Mouse (Mus musculus) cortical plate, adult 2 months (tissue): ENCODE data around the gene Slc9a5. TPM values are rescaled to one million over a fixed set of nuclear protein-coding genes. Genes with fewer than 3 reads are reported as not detected.

Experiments
- H3K27ac ChIP-seq: fragments of 200-500 bp; 2 replicates; pipeline ENCODE4 v1.5.1; 2012; ENCODE audit warnings: low read length, control low read depth, inconsistent platforms; ENCODE audit not compliant: insufficient read depth
- H3K4me1 ChIP-seq: fragments of 200-500 bp; 2 replicates; pipeline ENCODE4 v1.6.1; 2011; ENCODE audit warnings: low read length; ENCODE audit not compliant: control insufficient read depth, insufficient read depth
- H3K4me3 ChIP-seq: fragments of 200-500 bp; 2 replicates; pipeline ENCODE4 v1.5.1; 2011; ENCODE audit warnings: mild to moderate bottlenecking, low read length, control low read depth; ENCODE audit not compliant: insufficient read depth
- CTCF ChIP-seq: fragments of 200-500 bp; IDR thresholded peaks from 2 replicates; pipeline ENCODE4 v1.5.1; 2011; ENCODE audit warnings: mild to moderate bottlenecking, control low read depth, low read length; ENCODE audit not compliant: insufficient read depth; ENCODE audit errors: extremely low read depth
- POLR2A ChIP-seq: fragments of 200-500 bp; IDR thresholded peaks from 2 replicates; pipeline ENCODE4 v1.6.1; 2011; ENCODE audit warnings: mild to moderate bottlenecking, low read length, control low read depth; ENCODE audit not compliant: insufficient read depth; ENCODE audit errors: extremely low read depth
- polyA plus RNA-seq: library from polyadenylated mRNA; depleted of rRNA; stranded (reverse); fragments of >200 nt; gene quantifications from 2 replicates; pipeline ENCODE4 v1.2.3, GENCODE M21; 2012

Gene Slc9a5
- polyA plus RNA-seq, 1 experiment: 33.7 TPM

- TF ChIP-seq POLR2A (no peak), CTCF (no peak)
- Histone ChIP-seq H3K4me3 (no peak overlapping the region), H3K4me1 (peaks cover 8% of the 10 kb centered on the region; the same call in 1 of the 2 replicates), H3K27ac (no peak overlapping the region)
Observed at GRCm38 (mm10) chr8:105323183-105323582, 25.5 kb upstream of the Slc9a5 start.

DNA sequence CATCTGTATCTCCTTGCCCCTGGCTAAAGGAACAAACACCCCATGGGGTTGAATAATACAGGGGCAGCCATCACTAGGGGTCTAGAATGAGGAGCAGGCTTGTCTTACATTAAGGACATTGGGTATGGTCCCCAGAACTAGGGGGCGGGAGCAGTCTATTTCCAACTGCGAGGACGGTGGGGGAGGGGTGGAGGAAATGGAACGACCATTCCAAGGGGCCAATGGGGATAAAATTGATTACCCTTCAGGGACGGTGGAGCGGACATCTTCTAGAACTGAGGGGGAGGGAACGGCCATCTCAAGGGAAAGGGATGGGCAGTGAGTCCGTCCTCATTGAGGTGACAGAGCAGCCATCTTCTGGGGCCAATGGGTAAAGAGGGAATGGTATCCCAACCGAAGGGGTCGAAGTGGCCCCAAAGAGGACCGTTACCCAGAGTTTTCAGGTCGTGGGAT lies 23.0 kb upstream of the Slc9a5 start:
- H3K27ac ChIP-seq: no peak overlapping the region
- H3K4me3 ChIP-seq: peak overlapping the region; percentile 69
- H3K4me1 ChIP-seq: peaks cover 7% of the 10 kb centered on the region; the same call in 1 of the 2 replicates
- TF ChIP-seq CTCF (no peak), POLR2A (no peak)

- 0 out of 2 replicates have a peak, but pooled peaks have one; percentile 18 for TF ChIP-seq CTCF
- TF ChIP-seq POLR2A: peak; percentile 99
- Histone ChIP-seq H3K27ac (no peak within 1 kb of the TSS), H3K4me1 (peaks cover 7% of the 10 kb centered on the region; the same call in 1 of the 2 replicates), H3K4me3 (peak within 1 kb of the TSS; percentile 69)
Observed at GRCm38 (mm10) chr8:105326141-105326672, 22.4 kb upstream of the Slc9a5 start, which contains the start of the genes Lrrc29 and Tmem208. Gene Lrrc29 (minus strand): TSS chr8:105326278. Gene Tmem208 (plus strand): TSS chr8:105326354.

DNA sequence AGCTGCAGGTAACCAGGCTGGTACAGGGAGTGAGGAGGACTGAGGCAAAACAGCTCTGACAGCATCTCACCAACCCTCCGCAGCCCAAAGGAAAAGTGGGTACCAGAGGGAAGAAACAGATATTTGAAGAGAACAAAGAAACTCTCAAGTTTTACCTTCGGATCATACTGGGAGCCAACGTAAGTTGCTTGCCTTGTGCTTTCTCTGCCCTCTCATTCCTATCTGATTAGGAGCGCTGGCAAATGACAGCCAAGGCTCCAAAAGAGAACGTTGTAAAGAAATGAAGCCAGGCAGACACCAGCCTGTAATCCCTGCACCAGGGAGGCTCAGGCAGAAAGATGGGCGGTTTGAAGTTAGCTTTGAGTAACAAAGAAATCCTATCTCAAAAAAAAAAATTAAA lies 21.7 kb upstream of the Slc9a5 start:
- Histone ChIP-seq H3K27ac (no peak overlapping the region), H3K4me3 (peak overlapping the region; percentile 69)
- TF ChIP-seq POLR2A (no peak), CTCF (no peak)

DNA sequence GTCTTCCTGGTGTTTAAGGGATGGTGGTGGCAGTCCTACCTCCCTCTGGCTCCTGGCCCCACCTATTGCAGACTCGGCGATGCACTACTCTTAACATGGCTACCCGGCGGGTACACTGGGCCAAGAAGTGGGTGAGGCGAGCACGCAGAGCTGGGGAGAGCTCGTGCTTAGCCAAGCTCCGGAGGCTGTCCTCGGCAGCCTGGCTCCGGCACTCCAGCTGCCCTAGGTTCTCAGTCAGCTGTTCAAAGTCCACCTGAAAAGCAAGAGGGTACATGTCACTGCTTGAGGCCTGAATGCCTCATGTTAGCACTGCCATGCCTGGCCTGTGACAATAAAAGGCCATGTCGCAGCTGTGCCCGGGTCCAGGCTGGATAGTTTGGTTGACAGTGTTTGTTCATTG lies 18.3 kb upstream of the Slc9a5 start:
- Histone ChIP-seq H3K4me3 (no peak overlapping the region), H3K27ac (no peak overlapping the region), H3K4me1 (peaks cover 5% of the 10 kb centered on the region; the same call in 1 of the 2 replicates)
- TF ChIP-seq CTCF (no peak), POLR2A (no peak)

More for the DNA sequence above, 21.7 kb upstream of the Slc9a5 start:
- H3K4me1 ChIP-seq: peaks cover 7% of the 10 kb centered on the region; the same call in 1 of the 2 replicates

GRCm38 (mm10) chr8:105331469-105331868 lies 17.2 kb upstream of the Slc9a5 start:
- H3K4me3 ChIP-seq: no peak overlapping the region
- TF ChIP-seq CTCF (no peak), POLR2A (no peak)
- peaks cover 5% of the 10 kb centered on the region; the same call in 1 of the 2 replicates for H3K4me1 ChIP-seq
- no peak overlapping the region for H3K27ac ChIP-seq

- no peak for TF ChIP-seq POLR2A
- TF ChIP-seq CTCF: no peak
- Histone ChIP-seq H3K4me1 (peaks cover 4% of the 10 kb centered on the region; the same call in 1 of the 2 replicates), H3K4me3 (no peak overlapping the region), H3K27ac (no peak overlapping the region)
Observed at GRCm38 (mm10) chr8:105331931-105332330, 16.7 kb upstream of the Slc9a5 start.

GRCm38 (mm10) chr8:105332523-105332922 lies 16.1 kb upstream of the Slc9a5 start:
- H3K4me1 ChIP-seq: peaks cover under 1% of the 10 kb centered on the region; the same call in 1 of the 2 replicates
- no peak for TF ChIP-seq POLR2A
- no peak for TF ChIP-seq CTCF
- H3K4me3 ChIP-seq: no peak overlapping the region
- no peak overlapping the region for H3K27ac ChIP-seq

DNA sequence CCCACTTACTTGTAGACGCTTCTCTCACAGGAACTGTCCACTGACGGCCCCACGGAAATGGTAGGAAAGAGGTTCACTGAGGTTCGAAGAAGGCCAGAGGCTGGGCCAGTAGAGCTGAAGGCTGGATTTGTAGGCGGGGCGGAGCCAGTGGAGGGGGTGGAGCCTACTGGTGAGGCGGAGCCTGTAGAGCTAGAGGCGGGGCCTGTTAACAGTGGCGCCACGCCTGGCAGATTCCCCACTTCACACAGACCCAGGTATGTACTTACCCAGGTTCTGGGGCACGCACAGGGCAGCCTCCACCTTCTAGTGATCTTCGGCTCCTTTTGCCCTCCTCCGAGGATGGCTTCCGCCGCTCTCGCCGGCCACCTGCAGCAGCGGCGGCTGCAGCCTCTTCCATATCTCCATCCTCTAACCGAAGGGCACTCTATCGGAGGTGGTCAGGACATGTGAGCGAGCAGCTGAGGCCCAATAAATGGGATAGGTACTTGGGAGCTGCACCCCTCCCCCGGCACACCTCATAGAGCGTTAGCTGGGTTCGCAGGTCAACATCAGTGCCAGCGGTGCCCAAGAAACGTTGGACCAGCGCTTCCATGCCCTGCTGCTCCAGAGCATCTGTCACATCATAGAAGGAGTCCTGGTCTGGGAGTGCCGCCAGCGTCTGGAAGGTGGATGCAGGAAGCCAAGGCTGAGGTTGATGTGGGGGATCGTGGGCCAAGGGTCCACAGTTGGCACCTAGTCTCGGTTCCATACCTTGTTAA lies 12.1 kb upstream of the Slc9a5 start:
- TF ChIP-seq CTCF (no peak), POLR2A (no peak)
- Histone ChIP-seq H3K4me1 (no peaks in the 10 kb centered on the region), H3K27ac (no peak overlapping the region), H3K4me3 (no peak overlapping the region)
